Mouse (Mus musculus) embryonic facial prominence, embryonic 15.5 days (tissue): Measurements from ENCODE around the gene Ehf. TPM values are rescaled to one million over a fixed set of nuclear protein-coding genes. Genes with fewer than 3 reads are reported as not detected.

Experiments used
- ATAC-seq: fragments of 200-750 bp; cut with Nextera tagmentation; 2 replicates; pipeline ENCODE4 v1.8.0; 2017; ENCODE audit warnings: low read depth, moderate TSS enrichment; ENCODE audit not compliant: insufficient number of reproducible peaks, low FRiP score, low TSS enrichment
- H3K27ac ChIP-seq: fragments of 300-500 bp; sonication (generic); replicated peaks from 2 replicates; pipeline ENCODE4 v1.5.1; 2015; ENCODE audit warnings: mild to moderate bottlenecking, inconsistent platforms
- H3K27me3 ChIP-seq: fragments of 300-500 bp; sonication (generic); 2 replicates; pipeline ENCODE4 v1.6.1; 2015; ENCODE audit warnings: inconsistent platforms
- H3K36me3 ChIP-seq: fragments of 300-500 bp; sonication (generic); 2 replicates; pipeline ENCODE4 v1.6.1; 2015; ENCODE audit warnings: mild to moderate bottlenecking, inconsistent platforms
- H3K4me1 ChIP-seq: fragments of 300-500 bp; sonication (generic); 2 replicates; pipeline ENCODE4 v1.6.1; 2015; ENCODE audit warnings: inconsistent platforms
- H3K4me2 ChIP-seq: fragments of 300-500 bp; sonication (generic); replicated peaks from 2 replicates; pipeline ENCODE4 v1.6.1; 2015; ENCODE audit warnings: mild to moderate bottlenecking, inconsistent platforms
- H3K4me3 ChIP-seq: fragments of 300-500 bp; sonication (generic); replicated peaks from 2 replicates; pipeline ENCODE4 v1.5.1; 2015; ENCODE audit warnings: mild to moderate bottlenecking, inconsistent platforms
- H3K9ac ChIP-seq: fragments of 300-500 bp; sonication (generic); 2 replicates; pipeline ENCODE4 v1.6.1; 2015; ENCODE audit warnings: inconsistent platforms
- H3K9me3 ChIP-seq: fragments of 300-500 bp; sonication (generic); replicated peaks from 2 replicates; pipeline ENCODE4 v1.6.1; 2016; ENCODE audit warnings: inconsistent platforms
- WGBS: fragments of 180-500 bp; shearing (Covaris S2); methylation state at CpG from one replicate; pipeline ENCODE4 v1.1.7; 2015; 5-methylcytosine and 5-hydroxymethylcytosine counted together
- polyA plus RNA-seq: library from polyadenylated mRNA; unstranded; fragments of >200 nt; fragmentation: Nextera tagmentation; extraction: Ambion mirVana; gene quantifications from 2 replicates; pipeline ENCODE4 v1.2.1, GENCODE M21; 2015

Gene Ehf
- polyA plus RNA-seq, 1 experiment from 2014 or later, result 20.6 TPM

DNA sequence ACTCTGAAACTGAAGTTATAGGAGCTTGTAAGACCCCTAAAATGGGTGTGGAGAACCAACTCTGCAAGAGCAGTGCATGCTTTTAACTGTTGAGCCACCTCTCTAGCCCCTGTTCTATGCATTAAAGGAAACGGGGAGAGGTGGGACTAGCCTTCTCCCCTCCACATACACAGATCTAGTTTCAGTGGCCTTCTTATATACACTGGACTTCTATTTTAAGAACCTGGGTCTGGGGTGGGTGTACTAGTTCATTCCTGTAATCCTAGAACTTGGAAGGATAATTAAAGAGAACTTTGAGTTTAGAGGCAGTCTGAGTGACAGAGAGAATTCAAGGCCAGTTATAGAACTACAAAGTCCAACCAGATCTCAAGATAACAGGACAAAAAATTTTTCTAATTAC is 24.6 kb downstream of the Ehf start:
- peaks cover 7% of the 10 kb centered on the region; the same call in 1 of the 2 replicates for H3K4me1 ChIP-seq
- H3K9ac ChIP-seq, result no peak overlapping the region
- no peaks in the 10 kb centered on the region for H3K27me3 ChIP-seq
- no peak overlapping the region for H3K4me3 ChIP-seq
- no peak overlapping the region for H3K4me2 ChIP-seq
- H3K36me3 ChIP-seq, result no peaks in the 10 kb centered on the region
- ATAC-seq, result peak; percentile 71; the same call in 1 of the 2 replicates
- H3K27ac ChIP-seq, result no peak overlapping the region
- no peaks in the 10 kb centered on the region for H3K9me3 ChIP-seq
- WGBS, result 40% methylated on average over 1 of the region's 1 CpGs

DNA sequence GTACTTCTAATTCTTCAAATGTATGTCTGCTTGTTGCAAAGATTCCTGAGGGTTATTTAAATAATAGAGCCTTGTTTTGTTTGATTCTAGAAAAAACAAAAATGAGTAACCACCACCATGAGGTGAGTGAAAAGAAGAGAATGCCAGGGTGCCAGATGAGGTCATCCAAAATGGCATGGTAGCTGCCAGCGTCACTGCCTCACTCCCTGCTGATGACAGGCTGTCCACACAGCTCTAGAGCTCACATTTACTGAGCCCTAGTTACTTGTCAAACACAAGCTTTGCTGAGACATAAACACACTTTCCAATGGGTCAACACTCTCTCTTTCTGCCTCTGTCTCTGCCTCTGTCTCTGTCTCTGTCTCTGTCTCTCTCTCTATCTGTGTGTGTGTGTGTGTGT is 25.3 kb downstream of the Ehf start:
- no peak overlapping the region for H3K9ac ChIP-seq
- no peaks in the 10 kb centered on the region for H3K36me3 ChIP-seq
- no peak overlapping the region for H3K4me3 ChIP-seq
- H3K4me2 ChIP-seq, result no peak overlapping the region
- peak; percentile 52; the same call in 1 of the 2 replicates for ATAC-seq
- no peak overlapping the region for H3K27ac ChIP-seq
- no peaks in the 10 kb centered on the region for H3K27me3 ChIP-seq
- 70% methylated on average over 1 of the region's 1 CpGs for WGBS
- H3K9me3 ChIP-seq, result no peaks in the 10 kb centered on the region
- 0 out of 2 replicates have a peak, but pooled peaks cover 5% of the 10 kb centered on the region for H3K4me1 ChIP-seq

DNA sequence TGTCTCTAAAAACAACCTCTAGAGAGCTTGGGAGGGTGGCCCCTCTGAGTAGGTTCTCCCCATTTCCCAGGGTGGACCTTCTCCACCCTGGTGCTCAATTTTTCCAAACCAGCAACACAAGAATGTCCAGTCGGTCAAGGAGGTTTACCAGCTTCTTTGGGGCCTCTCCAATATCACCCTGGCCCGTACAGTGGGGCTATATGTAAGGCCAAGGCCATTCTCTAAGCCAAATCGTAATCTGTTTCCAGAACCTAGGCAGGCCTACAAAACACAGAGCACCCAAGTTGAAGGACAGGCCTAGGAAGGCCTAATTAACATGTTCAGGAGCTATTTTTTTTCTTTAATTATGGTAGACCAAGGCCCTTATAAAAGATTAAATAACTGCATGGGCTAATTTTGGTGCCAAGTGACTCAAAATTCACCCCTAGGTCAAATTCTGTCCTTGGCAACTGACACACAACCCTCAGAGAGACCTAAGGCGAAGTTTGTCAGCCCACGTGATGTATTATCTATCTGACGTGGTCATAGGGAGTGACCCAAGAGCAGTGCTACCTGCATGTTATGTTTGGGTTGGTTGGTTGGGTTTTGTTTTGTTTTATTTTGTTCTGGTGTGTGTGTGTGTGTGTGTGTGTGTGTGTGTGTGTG is 27.6 kb downstream of the Ehf start:
- no peak overlapping the region for H3K27ac ChIP-seq
- H3K4me1 ChIP-seq, result no peaks in the 10 kb centered on the region
- no peaks in the 10 kb centered on the region for H3K36me3 ChIP-seq
- H3K4me2 ChIP-seq, result no peak overlapping the region
- no peaks in the 10 kb centered on the region for H3K9me3 ChIP-seq
- H3K4me3 ChIP-seq, result no peak overlapping the region
- no peak for ATAC-seq
- WGBS, result 86% methylated on average over 6 of the region's 6 CpGs
- no peak overlapping the region for H3K9ac ChIP-seq
- no peaks in the 10 kb centered on the region for H3K27me3 ChIP-seq

DNA sequence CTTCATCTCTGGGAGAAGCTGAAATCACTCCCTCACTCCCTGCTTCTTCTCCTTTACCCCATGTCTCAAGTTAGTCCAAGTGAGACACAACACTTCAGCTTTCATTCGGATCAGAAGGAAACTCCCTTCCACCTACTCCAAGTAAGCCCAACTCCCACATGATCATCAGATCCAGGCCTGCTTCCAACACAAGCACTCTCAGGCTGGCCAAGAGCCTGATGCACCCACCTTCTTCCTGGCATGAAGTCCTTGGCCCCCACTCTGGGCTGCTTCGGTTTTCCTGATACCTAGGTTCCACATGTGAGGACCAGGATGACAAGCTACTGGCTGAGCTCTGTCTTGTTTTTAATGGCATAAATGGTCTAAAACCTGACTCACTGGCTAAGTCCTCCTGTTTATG is 28.3 kb downstream of the Ehf start:
- Histone ChIP-seq H3K4me2 (no peak overlapping the region), H3K9me3 (no peaks in the 10 kb centered on the region), H3K4me3 (no peak overlapping the region), H3K27ac (no peak overlapping the region), H3K36me3 (no peaks in the 10 kb centered on the region), H3K9ac (no peak overlapping the region), H3K27me3 (no peaks in the 10 kb centered on the region), H3K4me1 (no peaks in the 10 kb centered on the region)
- 81% methylated on average over 2 of the region's 2 CpGs for WGBS
- no peak for ATAC-seq

DNA sequence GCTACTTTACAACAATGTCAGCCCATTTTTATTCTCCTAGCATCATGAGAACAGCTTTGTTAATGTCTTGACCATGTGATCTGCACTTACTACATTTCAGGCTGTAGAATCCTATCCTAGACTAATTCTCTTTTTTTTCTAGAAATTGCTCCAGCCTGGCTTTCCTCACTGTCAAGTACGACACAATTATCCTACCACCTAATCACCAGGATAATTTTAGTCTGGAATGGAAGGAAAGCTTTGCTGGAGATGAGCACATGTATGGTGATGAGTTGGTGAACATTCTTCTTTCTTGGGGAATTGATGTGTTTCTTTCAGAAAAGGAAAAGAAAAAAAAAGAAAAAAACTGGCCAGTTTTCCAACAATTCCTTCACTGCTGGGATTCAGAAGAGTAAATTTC is 28.8 kb downstream of the Ehf start:
- Histone ChIP-seq H3K27ac (no peak overlapping the region), H3K27me3 (no peaks in the 10 kb centered on the region), H3K4me1 (no peaks in the 10 kb centered on the region), H3K9ac (no peak overlapping the region), H3K4me2 (no peak overlapping the region), H3K36me3 (no peaks in the 10 kb centered on the region), H3K4me3 (no peak overlapping the region), H3K9me3 (no peaks in the 10 kb centered on the region)
- no peak for ATAC-seq
- 62% methylated on average over 1 of the region's 1 CpGs for WGBS

DNA sequence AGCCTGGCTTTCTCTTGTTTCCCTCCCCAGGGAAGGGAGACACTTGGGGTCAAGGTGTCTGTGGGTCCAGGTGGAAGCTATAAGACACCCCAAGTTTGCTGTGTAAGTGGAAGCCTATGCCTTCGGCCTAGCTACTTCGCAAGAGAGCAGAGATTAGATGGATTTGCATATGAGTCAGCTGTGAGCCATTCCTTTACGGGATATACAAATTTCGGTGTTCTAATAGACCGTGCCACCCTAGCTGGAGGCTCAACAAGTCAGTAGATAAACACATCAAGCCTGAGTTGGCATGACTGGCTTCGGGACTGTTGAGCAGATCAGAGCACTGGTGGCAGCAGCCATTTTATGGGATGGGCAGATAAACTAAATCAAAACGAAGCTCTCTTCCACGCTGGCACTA is 31.6 kb downstream of the Ehf start:
- Histone ChIP-seq H3K9ac (no peak overlapping the region), H3K4me3 (no peak overlapping the region), H3K4me1 (no peaks in the 10 kb centered on the region), H3K36me3 (no peaks in the 10 kb centered on the region), H3K9me3 (no peaks in the 10 kb centered on the region), H3K4me2 (no peak overlapping the region), H3K27ac (no peak overlapping the region), H3K27me3 (no peaks in the 10 kb centered on the region)
- WGBS, result 74% methylated on average over 8 of the region's 8 CpGs
- no peak for ATAC-seq

DNA sequence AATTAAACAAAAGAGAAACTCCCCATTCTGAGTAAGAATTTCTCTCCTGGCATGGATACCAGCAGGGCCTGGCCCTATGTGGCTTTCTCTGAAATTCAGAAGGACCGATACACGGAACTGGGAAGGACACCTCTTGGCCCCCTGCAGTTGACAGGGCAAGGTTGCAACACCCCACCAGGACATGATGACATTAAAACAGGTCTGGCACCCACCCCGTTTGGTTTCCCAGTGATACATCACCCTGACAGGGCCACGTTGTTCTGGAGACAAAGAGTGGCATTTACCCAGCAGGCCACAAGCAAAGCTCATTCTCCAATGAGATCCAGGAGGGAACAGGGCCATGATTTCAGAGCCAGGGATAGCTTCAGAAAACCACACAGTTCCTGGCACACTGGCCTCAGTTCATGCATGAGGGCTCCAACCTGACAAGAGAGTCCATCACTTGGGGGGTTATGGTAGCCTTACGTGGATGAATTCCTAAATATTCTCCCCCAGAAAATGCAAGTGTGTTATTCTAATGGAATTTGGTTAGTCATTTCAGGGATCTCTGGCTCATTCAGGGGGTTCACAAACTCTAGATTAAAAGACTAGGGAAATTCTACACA is 32.4 kb downstream of the Ehf start:
- 79% methylated on average over 5 of the region's 5 CpGs for WGBS
- no peak overlapping the region for H3K27ac ChIP-seq
- H3K4me2 ChIP-seq, result no peak overlapping the region
- no peak overlapping the region for H3K9ac ChIP-seq
- H3K27me3 ChIP-seq, result no peaks in the 10 kb centered on the region
- no peaks in the 10 kb centered on the region for H3K36me3 ChIP-seq
- no peaks in the 10 kb centered on the region for H3K9me3 ChIP-seq
- no peak overlapping the region for H3K4me3 ChIP-seq
- ATAC-seq, result no peak
- no peaks in the 10 kb centered on the region for H3K4me1 ChIP-seq

DNA sequence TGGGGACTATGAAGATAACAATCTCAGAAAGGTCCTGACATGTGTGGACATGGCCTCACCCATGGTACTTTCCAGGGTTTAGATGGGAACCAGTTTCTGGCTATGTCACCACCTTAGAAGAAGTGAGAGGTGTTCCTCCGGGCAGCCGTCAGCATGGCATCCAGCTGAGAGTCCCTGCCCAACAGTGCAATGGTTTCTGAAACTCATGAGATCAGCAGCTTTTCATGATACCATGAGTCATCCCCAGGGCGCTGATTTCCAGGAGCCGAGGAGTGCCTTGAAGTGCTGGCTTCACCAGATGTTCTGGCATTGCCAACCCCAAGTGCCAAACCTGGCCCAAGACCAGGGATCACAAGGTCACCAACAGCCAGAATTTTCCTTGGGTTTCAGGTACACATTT is 64.0 kb downstream of the Ehf start:
- H3K27ac ChIP-seq, result no peak overlapping the region
- ATAC-seq, result no peak
- H3K9me3 ChIP-seq, result no peaks in the 10 kb centered on the region
- no peak overlapping the region for H3K9ac ChIP-seq
- no peaks in the 10 kb centered on the region for H3K4me1 ChIP-seq
- H3K4me2 ChIP-seq, result no peak overlapping the region
- no peak overlapping the region for H3K4me3 ChIP-seq
- no peaks in the 10 kb centered on the region for H3K27me3 ChIP-seq
- no peaks in the 10 kb centered on the region for H3K36me3 ChIP-seq
- WGBS, result 81% methylated on average over 4 of the region's 4 CpGs

DNA sequence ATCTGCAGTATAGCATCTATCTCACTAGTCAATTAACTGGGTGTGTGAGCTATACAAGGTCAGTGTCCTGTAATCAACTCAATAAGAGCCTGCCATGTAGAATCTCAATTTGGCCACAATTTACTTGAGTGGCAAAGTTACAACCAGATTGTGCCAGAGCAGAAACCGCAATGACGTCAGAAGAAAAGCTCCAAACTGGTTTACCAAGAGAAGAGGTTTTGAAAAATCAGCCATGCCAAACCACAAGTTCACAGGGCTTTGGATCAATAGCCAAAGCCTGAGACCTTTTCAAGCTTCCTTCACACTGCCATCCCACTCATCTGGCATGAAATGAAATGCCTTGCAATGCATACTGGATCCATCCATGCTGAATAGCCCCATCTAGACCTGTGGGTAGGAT is 76.3 kb downstream of the Ehf start:
- Histone ChIP-seq H3K27me3 (no peaks in the 10 kb centered on the region), H3K27ac (no peak overlapping the region), H3K4me3 (no peak overlapping the region), H3K9ac (no peak overlapping the region), H3K4me2 (no peak overlapping the region), H3K36me3 (no peaks in the 10 kb centered on the region), H3K4me1 (no peaks in the 10 kb centered on the region), H3K9me3 (no peaks in the 10 kb centered on the region)
- no peak for ATAC-seq
- WGBS, result 84% methylated on average over 2 of the region's 2 CpGs

DNA sequence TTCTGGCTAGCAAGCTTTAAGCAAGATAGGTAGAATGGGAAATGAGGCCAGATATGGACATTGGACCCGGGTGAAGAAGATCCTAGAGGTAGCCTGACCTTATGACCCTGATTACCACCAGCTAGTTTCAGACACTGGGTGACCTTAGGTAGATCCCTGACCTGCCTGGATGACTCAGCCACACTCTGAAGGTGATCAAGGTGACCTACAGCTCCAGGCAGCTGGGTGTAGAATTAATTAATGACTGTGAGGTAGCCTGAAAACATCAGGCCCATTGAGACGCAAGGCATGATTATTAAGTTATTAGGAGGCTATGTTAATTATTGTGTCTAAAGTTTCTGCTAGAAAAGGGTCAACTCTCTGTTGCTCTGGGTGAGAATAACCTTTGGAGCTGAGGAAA is 82.2 kb downstream of the Ehf start:
- H3K9me3 ChIP-seq, result no peaks in the 10 kb centered on the region
- no peak overlapping the region for H3K4me2 ChIP-seq
- no peaks in the 10 kb centered on the region for H3K4me1 ChIP-seq
- no peak for ATAC-seq
- no peak overlapping the region for H3K4me3 ChIP-seq
- H3K27me3 ChIP-seq, result no peaks in the 10 kb centered on the region
- no peak overlapping the region for H3K27ac ChIP-seq
- WGBS, result 77% methylated on average over 2 of the region's 2 CpGs
- no peaks in the 10 kb centered on the region for H3K36me3 ChIP-seq
- H3K9ac ChIP-seq, result no peak overlapping the region

DNA sequence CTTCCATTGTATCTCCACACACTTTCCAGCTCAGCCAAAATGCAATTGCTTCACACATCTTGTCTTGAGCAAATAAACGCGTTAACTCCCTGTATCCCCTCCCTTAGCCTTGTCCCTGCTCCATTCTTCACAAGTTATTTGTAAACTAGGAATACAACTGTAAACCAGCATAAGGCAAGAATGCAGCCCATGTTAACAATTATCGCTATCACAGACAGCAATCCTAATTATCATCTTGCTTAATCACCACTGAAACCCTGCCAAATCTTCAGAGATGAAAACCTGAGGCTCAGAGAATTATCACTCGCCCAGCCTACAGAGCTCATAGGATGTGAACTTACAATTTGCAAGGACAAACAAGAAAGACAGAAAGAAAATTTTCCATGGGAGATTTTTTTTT is 84.8 kb downstream of the Ehf start:
- Histone ChIP-seq H3K36me3 (no peaks in the 10 kb centered on the region), H3K27me3 (no peaks in the 10 kb centered on the region), H3K9ac (no peak overlapping the region), H3K4me1 (no peaks in the 10 kb centered on the region), H3K9me3 (no peaks in the 10 kb centered on the region), H3K4me2 (no peak overlapping the region), H3K27ac (no peak overlapping the region), H3K4me3 (no peak overlapping the region)
- ATAC-seq, result no peak
- WGBS, result 78% methylated on average over 4 of the region's 4 CpGs

DNA sequence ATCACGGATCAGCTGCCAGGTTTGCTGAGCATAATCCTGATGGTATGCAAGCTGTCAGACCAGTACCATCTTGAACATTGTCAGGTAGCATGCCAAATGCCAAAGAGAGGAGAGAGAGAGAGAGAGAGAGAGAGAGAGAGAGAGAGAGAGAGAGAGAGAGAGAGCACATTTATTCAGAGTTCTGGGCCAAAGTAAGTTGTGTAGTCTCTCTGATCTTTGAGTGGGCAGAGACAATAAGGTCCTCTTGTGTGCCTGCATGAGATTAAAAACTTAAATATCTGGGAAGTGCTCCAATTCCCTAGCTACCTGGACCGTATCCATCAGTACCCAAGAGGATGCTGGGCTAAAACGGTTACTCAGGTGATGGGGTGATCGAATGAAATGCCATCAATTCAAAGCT is 87.3 kb downstream of the Ehf start:
- H3K9me3 ChIP-seq, result no peaks in the 10 kb centered on the region
- H3K4me3 ChIP-seq, result no peak overlapping the region
- H3K4me2 ChIP-seq, result no peak overlapping the region
- H3K27ac ChIP-seq, result no peak overlapping the region
- H3K4me1 ChIP-seq, result peaks cover 4% of the 10 kb centered on the region; the same call in 1 of the 2 replicates
- no peak for ATAC-seq
- no peaks in the 10 kb centered on the region for H3K27me3 ChIP-seq
- 81% methylated on average over 4 of the region's 4 CpGs for WGBS
- no peak overlapping the region for H3K9ac ChIP-seq
- no peaks in the 10 kb centered on the region for H3K36me3 ChIP-seq
